Mouse (Mus musculus): ENCODE data around the gene Tenm2. TPM values are rescaled to one million over a fixed set of nuclear protein-coding genes. Genes with fewer than 3 reads are reported as not detected.

The Tenm2 gene
- total and polyA plus RNA-seq, 3 experiments, result not detected

GRCm38 (mm10) chr11:36113326-36113725, 1122.4 kb downstream of the Tenm2 start (continued):
- TF ChIP-seq POLR2A (IDR thresholded peaks at IDR 0.05; ENCODE audit: control insufficient read depth in 1 of 2, insufficient read depth in 1 of 2, low read depth in 1 of 2, low read length in 2 of 2, poor library complexity in 1 of 2), result no peak

GRCm38 (mm10) chr11:36108970-36109731, 1126.6 kb downstream of the Tenm2 start:
- Histone ChIP-seq H3K4me3 (ENCODE audit: control insufficient read depth in 1 of 2, insufficient read depth in 1 of 2, low read depth in 2 of 2, low read length in 2 of 2) (no peak overlapping the region), H3K27me3 (ENCODE audit: control insufficient read depth in 1 of 2, insufficient read depth in 2 of 2, low read length in 2 of 2) (no peaks in the 10 kb centered on the region), H3K79me2 (ENCODE audit: control insufficient read depth, insufficient read depth, low read length, poor library complexity) (no peaks in the 10 kb centered on the region), H3K9me3 (replicated peaks; ENCODE audit: insufficient read depth, low read length) (no peaks in the 10 kb centered on the region), H3K9ac (ENCODE audit: control insufficient read depth, low read depth, low read length, poor library complexity, severe bottlenecking) (no peak overlapping the region), H3K36me3 (ENCODE audit: control insufficient read depth in 1 of 2, insufficient read depth in 2 of 2, low read length in 2 of 2) (no peaks in the 10 kb centered on the region), H3K27ac (ENCODE audit: control insufficient read depth, low read depth, low read length) (no peak overlapping the region), H3K4me1 (ENCODE audit: control insufficient read depth in 1 of 2, insufficient read depth in 2 of 2, low read length in 2 of 2) (no peaks in the 10 kb centered on the region)
- TF ChIP-seq E2F4 (IDR thresholded peaks at IDR 0.05; ENCODE audit: borderline replicate concordance, low read depth, low read length) (no peak), EP300 (IDR thresholded peaks at IDR 0.05; ENCODE audit: low read depth in 1 of 2, low read length in 2 of 2) (no peak), USF1 (IDR thresholded peaks at IDR 0.05; ENCODE audit: low read depth, low read length) (no peak), BHLHE40 (IDR thresholded peaks at IDR 0.05; ENCODE audit: borderline replicate concordance, low read depth, low read length) (no peak), RAD21 (IDR thresholded peaks at IDR 0.05; ENCODE audit: low read depth, low read length) (no peak), GABPA (IDR thresholded peaks at IDR 0.05; ENCODE audit: low read depth, low read length) (no peak), CHD1 (IDR thresholded peaks at IDR 0.05; ENCODE audit: low read depth, low read length) (no peak), ZKSCAN1 (IDR thresholded peaks at IDR 0.05; ENCODE audit: low read depth, low read length) (no peak), ZNF384 (IDR thresholded peaks at IDR 0.05; ENCODE audit: low read depth, low read length) (no peak), GATA1 (IDR thresholded peaks at IDR 0.05; ENCODE audit: low read depth, low read length) (no peak), SIN3A (IDR thresholded peaks at IDR 0.05; ENCODE audit: low read length) (no peak), TAL1 (IDR thresholded peaks at IDR 0.05; ENCODE audit: low read length) (no peak), POLR2AphosphoS2 (IDR thresholded peaks at IDR 0.05; ENCODE audit: low read length) (no peak), SMC3 (IDR thresholded peaks at IDR 0.05; ENCODE audit: low read depth, low read length) (no peak), JUND (IDR thresholded peaks at IDR 0.05; ENCODE audit: low read depth, low read length) (no peak), MAFK (IDR thresholded peaks at IDR 0.05; ENCODE audit: borderline replicate concordance, low read depth, low read length) (no peak), MYC (IDR thresholded peaks at IDR 0.05; ENCODE audit: low read depth, low read length) (no peak), MYB (IDR thresholded peaks at IDR 0.05; ENCODE audit: low read depth, low read length) (no peak), USF2 (IDR thresholded peaks at IDR 0.05; ENCODE audit: borderline replicate concordance in 1 of 2, insufficient read depth in 1 of 2, low read depth in 1 of 2, low read length in 2 of 2) (no peak), MEF2A (IDR thresholded peaks at IDR 0.05; ENCODE audit: extremely low read depth, insufficient replicate concordance, low read depth, low read length, poor library complexity, severe bottlenecking) (no peak)
- no peak for DNase-seq (ENCODE audit: low read depth, low spot score)

Measured in MEL (cell line).